Mouse (Mus musculus) testis, adult 2 months (tissue): ENCODE results near the gene Nav3.

Experiments used
- CTCF ChIP-seq: fragments of 200-500 bp; IDR thresholded peaks from 2 replicates; pipeline ENCODE4 v1.5.1; 2012; ENCODE audit warnings: low read depth, mild to moderate bottlenecking, inconsistent platforms, low read length, moderate library complexity; ENCODE audit not compliant: control insufficient read depth, insufficient read depth, insufficient replicate concordance
- POLR2A ChIP-seq: fragments of 200-500 bp; IDR thresholded peaks from 2 replicates; pipeline ENCODE4 v1.6.1; 2012; ENCODE audit warnings: low read depth, mild to moderate bottlenecking, inconsistent platforms, low read length, moderate library complexity; ENCODE audit not compliant: control insufficient read depth

DNA sequence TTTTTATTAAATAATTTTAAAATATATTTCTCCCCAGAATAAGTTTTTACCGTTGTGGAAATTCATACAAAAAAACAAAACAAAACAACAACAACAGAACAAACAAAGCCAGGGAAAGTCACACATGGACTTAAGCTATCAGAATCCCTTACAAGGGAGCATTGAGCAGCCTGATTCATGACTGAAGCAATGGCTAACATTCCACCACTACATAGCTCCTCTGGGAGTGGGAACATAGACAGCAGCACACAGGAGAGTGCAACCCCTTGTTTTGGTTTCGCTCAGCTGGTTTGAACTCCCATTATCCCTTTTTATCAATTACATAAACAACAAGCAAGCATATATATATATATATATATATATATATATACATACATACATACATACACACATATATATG is 589.9 kb downstream of the Nav3 start:
- TF ChIP-seq POLR2A (no peak), CTCF (no peak)
